Mouse (Mus musculus): ENCODE results near the gene Zeb2.

The Zeb2 gene

DNA sequence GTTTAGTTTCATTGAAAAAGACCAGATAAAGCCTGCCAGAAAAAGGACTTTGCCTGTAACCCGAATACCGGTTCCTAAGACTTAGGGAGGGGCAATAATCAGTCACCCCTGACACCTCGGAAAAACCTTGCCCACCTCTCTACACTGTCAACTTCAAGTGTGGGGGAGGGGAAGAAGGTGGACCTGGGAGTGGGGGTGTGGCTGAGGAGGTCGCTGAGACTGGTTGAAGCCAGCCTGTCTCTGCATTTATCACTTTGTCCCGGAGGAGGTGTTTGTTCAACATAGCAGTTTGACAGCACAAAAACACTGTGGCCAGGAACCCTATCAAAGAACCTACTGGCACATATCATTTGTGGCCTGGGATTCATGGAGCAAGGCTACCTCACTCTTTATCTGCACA is 19.2 kb downstream of the Zeb2 start:
- DNase-seq (ENCODE audit: low read depth in 2 of 2, low spot score in 2 of 2): no peak

DNA sequence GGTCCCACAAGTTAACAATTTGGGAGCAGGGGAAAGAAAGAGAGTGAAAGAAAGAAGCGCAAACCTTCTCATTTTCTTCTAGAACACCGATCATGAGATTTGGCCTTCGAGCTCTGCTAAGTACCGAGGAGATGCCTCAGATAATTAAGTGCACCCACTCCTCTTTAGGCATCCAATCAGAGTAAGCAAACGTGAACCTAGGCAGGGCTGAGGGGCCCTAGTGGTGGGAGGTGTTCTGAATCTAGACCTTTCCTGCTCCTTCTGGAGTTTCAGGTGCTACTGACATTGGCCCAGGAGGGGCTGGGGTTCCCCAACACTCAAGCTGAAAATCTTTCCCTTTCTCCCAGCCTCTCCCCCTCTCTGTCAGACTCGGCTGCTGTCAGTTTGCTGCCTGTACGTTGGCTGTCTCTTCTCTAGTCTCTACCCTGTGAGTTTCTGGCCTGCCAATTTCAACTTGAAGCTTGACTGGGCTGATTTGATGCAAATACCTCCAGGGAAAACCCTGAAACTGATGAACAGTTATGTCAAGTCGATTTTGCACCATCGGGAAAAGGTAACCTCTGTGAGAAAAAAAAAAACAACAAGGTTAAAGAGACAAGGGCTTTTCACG is 20.5 kb downstream of the Zeb2 start:
- no peak for DNase-seq (ENCODE audit: low read depth in 2 of 2, low spot score in 2 of 2)

DNA sequence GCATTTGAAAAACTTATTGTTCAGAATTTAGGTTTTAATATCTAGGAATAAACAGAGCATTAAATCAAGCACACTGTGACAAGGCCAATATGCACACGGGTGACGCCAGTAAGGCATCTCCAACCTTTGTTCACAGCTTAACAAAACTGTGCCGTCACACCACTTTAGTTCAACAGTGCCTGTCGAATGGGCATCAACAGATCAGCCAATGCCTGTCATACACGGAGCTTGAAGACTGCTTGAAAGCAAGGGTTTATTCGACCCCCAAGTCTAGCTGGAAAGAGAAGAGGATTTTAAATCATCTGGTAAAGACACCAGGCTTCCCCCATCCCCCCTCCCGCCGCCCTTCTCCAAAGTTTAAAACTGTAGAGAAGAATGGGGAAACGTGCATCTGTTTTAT is 21.4 kb downstream of the Zeb2 start:
- no peak for DNase-seq (ENCODE audit: low read depth in 2 of 2, low spot score in 2 of 2)

DNA sequence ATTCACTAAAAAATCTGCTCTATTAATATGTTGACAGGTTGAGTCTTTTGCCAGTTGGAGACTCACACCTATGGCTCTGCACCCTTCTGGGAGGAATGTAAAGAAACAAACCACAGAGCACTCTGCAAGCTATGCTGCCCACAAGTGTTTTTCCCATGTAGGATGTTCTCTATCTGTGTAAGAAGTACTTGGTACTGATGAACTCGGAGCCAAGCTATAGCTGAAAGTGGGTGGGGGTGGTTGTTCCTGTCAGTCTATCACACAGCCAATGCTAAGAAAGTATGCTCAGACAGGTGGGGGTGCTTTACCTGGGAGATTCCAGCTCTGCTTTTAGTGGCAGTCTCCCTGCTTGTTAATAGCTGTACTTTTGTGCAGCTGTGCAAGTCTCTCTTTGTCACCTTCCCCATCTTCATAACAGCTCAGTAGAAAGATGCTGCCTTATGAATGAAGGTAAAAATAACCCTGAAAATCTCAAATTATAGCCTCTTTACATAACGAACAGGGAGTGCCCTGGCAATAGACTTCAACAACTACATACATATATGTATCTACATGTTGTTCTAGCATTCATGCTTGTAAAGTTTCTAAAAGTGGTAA is 22.7 kb downstream of the Zeb2 start:
- no peak for DNase-seq (ENCODE audit: low read depth in 2 of 2, low spot score in 2 of 2)

DNA sequence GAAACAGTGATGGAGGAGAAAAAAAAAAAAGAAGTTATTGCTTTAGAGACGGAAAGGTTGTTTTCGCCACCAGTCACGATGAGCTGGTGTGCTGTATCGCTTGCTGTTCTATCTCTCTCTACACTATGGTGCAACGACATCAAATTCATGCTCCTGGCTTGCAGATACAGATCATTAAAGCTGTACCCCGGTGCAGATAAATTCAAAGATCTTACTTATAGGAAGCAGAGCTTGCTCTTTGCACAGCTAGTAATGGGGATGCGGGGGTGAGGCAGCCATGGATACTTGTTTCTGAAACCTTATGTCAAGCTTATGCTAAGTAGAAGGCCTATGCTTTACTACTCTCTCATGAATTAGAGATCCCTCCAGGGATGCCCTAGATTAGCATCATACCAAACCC is 23.7 kb downstream of the Zeb2 start:
- DNase-seq (ENCODE audit: low read depth in 2 of 2, low spot score in 2 of 2): no peak

DNA sequence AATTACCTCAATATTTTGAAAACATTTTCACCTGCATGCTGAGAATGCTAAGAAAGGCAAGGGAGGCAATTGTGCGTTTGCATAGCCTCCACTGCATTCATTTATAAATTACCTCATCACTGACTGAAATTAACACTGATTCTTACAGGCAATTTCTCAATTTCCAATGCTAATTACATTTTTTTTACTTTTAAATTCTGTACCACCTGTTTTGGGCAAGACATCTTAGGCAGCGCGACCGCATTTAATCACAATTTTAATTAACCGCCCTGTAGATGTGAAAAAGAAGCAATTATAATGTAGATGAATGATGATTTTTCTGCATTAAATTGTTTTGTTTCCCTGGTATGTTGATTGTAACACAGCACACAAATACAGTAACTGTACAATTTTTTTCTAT is 24.5 kb downstream of the Zeb2 start:
- no peak for DNase-seq (ENCODE audit: low read depth in 2 of 2, low spot score in 2 of 2)

DNA sequence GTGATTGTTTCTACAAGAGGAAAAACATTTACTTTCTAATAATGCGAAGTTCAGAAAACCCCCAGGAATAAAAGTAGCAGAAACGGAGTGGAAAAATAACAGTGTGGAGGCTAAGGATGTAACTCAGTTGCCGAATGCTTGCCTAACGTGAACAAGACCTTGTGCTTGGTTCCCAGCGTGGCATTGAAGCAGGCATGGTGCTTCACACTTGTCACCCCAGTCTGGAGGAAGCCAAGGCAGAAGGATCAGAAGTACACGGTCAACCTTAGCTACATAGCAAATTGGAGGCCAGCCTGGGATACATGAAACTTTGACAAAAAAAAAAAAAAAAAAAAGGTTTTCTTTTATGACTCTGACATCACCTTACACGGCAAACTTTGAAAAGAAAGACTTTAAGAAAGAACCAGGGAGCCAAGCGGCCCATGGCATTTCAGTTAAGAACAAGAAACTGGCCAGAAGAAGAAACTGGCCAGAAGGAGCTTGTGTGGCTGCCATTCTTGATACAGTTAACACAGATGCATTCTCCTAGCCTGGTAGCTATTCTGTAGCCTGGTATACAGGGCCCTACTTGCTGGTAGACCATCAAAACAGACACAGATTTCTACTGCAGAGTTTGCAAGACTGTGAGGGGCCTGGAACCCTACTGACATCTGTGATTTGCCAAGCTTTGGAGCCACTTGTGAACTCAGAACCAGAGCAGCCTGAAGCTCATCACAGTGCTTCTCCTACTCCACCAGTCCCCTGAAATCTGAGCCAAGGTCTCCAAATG is 26.5 kb downstream of the Zeb2 start:
- DNase-seq (ENCODE audit: low read depth in 2 of 2, low spot score in 2 of 2): no peak

DNA sequence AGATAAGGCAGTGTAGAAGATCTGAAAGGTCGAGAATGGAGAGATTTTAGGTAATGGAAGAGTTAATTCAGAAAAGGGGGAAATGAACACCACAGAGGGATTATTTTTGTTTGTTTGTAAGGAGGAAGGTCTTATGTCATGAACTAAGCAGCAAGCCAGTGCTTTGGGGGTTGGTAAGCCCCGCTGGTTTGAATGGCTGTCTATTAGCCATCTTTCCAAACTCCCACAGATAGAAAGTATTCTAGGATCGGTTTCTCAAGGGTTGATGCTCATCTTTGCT is 28.0 kb downstream of the Zeb2 start:
- DNase-seq (ENCODE audit: low read depth in 2 of 2, low spot score in 2 of 2): no peak

DNA sequence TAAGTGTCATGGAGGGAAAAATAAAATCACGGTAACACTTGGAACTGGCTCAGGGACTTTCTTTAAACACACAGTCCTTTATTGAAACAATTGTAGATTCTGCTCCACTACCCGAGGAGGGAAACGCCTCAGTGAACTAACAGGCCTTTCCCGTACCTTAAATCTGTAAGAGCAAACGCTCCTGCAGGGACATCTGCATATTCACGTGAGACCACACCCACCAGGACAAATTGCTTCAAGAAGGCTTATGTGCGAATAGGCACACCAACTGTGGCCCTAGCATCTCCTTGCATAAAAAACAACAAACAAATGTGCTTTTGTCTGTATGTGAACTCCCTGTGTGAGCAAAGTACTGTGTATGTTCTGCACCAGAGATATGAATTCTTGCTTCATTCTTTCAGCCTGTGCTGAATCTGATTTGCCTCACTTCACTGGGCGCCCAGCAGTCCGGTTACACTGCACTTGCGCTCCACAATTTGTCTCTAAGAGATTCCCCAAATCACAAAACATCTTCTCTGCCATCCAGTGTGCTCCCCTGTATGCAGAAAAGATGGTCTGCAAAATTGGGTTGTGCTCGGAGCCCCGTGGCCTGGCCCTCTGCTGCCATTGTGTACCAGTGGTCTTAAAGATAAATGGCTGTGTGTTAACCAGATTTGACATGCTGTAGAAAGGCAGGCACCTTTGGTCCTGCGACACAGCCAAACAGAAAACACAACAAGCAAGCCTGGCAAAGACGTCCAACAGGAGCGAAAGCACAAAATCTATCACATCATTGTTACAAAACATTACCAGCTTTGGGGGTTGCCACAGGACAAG is 28.6 kb downstream of the Zeb2 start:
- no peak for DNase-seq (ENCODE audit: low read depth in 2 of 2, low spot score in 2 of 2)

DNA sequence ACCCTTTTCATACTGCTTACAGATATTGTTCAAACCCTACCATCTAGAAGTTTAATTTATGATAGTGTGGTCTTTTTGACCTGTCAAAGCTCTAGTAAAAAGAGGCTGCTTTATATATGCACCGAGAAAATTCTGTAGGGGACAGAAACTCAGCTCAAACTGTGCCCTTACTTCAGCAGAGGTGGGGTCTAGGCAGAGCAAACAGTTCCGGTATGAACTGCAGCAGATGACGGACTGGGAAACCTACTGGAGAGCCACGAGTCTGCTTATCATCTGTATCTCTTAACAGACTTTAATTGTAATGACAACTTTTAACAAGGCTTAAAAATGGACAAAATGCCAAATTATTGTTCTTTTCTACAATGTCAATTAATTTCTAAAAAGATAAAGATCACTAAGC is 30.0 kb downstream of the Zeb2 start:
- DNase-seq (ENCODE audit: low read depth in 2 of 2, low spot score in 2 of 2): no peak

DNA sequence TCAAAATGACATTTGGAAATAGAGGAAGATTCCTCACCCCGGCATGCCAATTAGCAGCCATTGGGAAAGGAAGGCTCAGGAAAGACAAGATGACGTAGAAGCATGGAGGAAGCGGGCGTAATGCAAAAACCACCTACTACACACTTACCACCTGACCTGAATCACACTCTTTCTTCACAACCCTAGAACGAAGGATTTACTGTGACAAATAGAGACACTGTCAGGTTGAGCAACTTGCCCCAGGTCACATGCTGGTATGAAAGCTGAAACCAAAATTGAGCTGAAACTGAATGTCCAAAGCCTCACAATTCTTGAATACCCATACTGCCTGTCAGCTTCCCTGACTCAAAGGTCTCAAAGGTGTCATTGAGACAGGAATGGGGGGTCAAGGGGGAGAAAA is 31.5 kb downstream of the Zeb2 start:
- DNase-seq (ENCODE audit: low read depth in 2 of 2, low spot score in 2 of 2): no peak

DNA sequence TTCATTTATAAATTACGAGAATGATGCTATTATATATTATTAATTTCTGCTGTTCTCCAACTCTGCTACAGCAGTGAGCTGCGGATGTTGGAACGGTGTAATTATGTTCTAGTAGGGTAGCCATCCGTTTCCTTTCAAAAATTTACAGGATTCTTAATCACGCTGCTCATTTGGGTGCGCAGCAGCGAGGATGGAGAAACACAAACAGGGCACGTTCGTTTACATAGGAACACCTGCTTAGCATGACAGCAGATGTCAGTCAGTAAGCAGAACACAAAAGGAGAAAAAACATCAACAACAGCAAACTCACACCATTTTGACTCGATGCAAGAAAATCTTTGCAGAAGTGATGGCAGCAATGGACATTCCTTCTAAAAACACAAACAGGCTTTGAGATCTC is 34.2 kb downstream of the Zeb2 start:
- DNase-seq (ENCODE audit: low read depth in 2 of 2, low spot score in 2 of 2): no peak

DNA sequence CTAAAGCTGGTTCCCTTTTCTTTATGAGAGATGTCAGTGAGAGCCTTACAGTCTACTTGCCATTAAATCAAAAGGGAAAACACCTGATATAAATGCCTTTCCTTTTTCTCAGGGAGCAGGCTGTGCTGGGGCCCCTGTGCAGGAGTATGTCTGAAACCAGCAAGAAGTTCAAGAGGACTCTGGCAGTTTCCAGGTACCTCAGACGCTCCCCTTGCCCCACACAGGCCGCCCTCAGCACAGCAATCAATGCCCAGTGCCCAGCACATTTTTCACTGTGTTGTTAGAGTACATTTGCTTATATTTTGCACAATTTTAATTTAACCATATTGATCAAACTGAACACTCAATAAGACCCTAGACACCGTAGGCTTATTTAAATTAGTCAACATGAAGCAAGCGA is 35.6 kb downstream of the Zeb2 start:
- DNase-seq (ENCODE audit: low read depth in 2 of 2, low spot score in 2 of 2): no peak

DNA sequence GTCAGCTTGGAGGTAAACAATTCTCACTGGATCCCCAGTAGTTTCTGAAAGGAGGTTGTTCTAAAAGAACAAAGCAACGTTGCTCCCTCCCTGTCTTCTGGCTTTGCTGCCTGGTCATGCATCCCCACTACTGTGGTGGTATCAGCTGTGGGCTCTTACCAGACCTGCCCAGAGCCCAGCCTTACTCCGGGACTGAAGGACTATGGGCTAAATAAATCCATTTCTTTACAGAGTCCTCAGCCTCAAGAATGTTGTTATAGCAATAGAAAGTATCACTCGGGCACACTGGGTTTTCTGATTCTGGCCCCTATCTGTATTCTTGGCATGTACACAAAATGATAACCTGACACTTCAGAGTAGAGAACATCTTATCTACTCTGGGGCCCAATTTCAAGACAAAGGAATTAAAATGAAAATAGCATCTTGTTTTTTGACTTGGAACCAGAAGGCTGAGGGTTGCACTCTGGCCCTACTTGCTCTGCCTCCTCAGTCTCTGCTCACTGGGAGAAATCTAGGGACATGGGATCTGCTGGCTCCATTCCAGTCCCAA is 39.2 kb downstream of the Zeb2 start:
- no peak for DNase-seq (ENCODE audit: low read depth in 2 of 2, low spot score in 2 of 2)

DNA sequence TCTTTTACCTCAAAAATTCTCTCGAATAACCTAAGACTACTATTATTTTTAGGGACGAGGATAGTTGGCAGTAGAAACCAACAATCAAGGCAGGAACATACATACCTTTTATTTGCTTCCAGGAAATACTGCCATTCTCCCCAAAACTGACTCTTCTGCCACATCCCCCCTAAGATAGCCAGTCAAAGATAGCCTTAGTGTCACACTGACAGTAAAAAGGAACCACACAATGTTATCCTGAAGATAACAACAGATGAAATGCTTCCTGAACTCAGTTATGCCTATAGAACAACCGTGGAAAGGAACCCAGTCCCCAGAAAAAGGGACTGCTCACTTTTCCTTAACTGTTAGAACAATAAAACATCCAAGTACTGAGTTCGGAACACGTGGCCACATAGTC is 39.8 kb downstream of the Zeb2 start:
- no peak for DNase-seq (ENCODE audit: low read depth in 2 of 2, low spot score in 2 of 2)

DNA sequence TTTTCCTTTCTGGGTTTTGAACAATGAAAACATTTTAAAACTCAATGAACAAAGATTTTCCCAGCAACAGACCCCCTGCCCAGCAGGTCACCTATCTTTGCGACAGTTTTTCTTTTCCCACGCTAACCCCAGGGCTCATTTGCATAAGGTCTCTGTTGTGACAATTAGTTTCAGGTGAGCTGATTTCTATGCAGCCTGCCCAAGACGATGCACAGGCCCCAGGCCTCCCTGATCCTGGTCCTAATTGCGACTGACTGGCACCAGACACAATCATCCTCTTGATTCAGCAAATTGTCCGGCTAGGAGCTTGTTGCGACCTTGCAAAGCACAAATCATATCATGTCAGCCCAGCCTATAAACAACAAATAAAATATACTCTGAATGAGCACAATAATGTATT is 44.2 kb downstream of the Zeb2 start:
- no peak for DNase-seq (ENCODE audit: low read depth in 2 of 2, low spot score in 2 of 2)

DNA sequence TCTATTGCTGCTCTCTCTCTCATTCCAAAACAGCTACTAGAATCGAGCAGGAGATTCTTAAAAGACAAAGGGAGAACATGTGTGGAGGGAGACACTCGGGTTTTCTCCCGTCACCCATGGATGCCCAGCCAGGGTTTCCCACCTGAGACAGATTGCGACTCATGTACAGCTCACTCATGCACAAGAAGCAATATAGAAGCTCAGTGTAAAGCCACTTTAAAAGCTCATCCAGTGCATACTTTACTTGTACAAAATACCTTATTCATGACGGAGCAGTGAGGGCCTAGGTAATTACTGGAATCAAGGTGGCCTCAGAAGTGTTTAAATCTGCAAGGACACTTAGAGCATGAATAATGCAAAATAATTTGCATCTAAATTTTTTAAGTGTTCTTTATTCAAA is 45.9 kb downstream of the Zeb2 start:
- no peak for DNase-seq (ENCODE audit: low read depth in 2 of 2, low spot score in 2 of 2)

DNA sequence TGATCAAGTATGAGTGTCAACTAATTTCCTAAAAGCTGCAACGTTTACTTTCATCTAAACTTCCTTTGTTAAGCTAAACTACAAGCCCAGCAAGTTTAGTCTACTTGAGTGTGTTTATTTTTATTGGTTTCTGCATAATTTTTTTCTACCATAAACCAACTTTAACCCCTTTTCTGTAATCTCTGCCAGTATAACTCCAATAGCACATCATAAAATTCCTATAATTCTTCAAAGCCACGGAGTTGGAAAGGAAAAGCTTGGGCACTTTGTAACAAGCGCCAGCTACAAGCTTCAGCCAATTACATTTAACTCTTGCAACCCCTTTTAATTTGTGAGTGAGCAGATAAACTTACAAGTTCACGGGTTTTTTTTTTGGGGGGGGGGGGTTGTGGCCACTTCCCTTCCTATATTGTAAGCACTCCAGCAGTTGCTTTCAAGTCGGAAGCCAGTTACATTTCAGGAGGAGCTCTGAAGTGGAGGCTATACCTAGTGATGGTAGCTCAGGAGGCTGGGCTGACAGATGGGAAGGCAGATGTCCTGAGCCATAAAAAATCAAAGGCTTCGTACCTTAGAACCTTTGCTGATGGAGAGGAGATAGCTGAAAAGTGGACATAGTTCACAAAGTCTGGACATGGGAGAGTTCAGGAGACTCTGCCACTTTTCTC is 46.5 kb downstream of the Zeb2 start:
- no peak for DNase-seq (ENCODE audit: low read depth in 2 of 2, low spot score in 2 of 2)

DNA sequence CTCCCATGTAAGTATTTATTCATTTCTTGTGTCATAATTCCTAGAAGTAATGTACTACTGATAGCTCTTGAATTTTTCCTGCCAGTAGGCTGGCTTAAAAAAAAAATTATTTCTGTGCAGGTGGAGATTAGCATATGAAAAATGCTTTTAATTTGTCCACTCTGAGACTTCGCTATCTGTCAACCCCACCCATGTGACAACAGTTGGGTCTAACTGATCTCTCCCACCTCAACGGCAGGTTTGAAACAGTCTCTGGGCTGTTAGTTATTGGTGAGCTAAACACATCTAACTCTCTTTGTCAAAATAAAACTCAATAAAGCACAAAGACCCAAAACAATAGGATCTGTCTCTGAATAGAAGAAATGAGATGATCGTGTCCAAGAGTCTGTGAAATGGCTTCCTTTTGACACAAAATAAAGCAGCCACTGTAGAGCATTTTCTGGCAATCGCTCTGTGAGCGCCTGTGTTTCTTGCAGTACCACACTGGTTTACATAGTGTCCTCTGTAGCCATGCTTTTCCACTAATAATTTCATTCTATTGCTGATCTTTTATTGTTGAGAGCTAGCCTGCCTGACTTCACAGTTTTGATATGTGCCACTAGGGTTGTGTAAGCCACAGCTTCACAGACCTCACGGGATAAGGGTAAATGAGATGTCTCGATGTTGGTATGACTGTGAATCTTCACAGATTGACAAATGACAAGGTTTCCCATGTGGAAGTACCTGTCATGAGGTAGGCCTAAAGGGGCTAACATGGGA is 48.2 kb downstream of the Zeb2 start:
- DNase-seq (ENCODE audit: low read depth in 2 of 2, low spot score in 2 of 2): no peak

DNA sequence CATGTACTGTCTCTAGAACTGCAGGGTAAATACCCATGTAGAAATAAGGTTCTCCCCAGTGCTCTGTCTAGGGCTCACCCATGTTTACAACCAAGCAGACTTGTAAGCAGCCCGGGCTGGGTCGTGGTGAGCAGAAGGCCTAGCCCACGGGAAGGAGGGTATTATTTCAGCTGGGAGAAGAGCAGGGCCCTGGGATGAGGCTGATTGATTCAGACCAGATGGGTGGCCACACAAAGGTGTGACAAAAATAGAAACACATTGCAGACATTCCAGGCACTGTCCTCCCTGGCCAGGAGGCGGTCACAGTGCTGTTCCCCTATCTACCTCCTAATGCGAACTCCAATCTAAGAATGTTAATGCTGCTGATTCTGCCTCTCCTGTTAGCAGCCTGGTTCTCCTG is 50.1 kb downstream of the Zeb2 start:
- DNase-seq (ENCODE audit: low read depth in 2 of 2, low spot score in 2 of 2): no peak

All from CD8-positive naive resting alpha-beta T cell, adult 2 months (primary cell).